Mouse (Mus musculus): ENCODE measurements around the gene Krtap4-9. TPM values are rescaled to one million over a fixed set of nuclear protein-coding genes. Genes with fewer than 3 reads are reported as not detected.
"Not testable (repeated sequence)": the region's sequence is repeated elsewhere in the genome, so short reads cannot be mapped to it uniquely, and the experiment has no call there.

Gene Krtap4-9
- not detected for total RNA-seq (2021)
- long read RNA-seq, experiment 1: 0 reads
- long read RNA-seq, experiment 2: 0 reads

DNA sequence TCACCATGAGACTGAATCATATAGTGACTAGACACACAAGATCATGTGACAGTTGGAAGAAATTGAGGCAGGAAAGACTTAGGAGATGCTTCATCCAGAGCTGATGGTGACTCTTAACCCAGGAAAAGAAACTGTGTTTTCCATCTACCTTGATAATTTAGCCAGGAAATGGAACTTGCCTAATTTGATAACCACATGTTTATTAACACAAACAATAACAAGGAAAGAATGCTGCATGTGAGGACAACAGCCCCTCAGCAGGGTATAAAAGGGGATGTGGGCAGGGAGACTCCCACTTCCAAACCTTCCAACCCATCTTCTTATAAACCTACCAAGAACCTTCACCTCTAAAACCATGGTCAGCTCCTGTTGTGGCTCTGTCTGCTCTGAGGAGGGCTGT, at the start of gene Krtap4-9:
TSS of gene Krtap4-9 (plus strand) at position 301 of the 400 bp plus-strand sequence.
- not testable (repeated sequence) for H3K27ac ChIP-seq; DNase-seq (ENCODE audit: low spot score in 2 of 2); H3K4me3 ChIP-seq

DNA sequence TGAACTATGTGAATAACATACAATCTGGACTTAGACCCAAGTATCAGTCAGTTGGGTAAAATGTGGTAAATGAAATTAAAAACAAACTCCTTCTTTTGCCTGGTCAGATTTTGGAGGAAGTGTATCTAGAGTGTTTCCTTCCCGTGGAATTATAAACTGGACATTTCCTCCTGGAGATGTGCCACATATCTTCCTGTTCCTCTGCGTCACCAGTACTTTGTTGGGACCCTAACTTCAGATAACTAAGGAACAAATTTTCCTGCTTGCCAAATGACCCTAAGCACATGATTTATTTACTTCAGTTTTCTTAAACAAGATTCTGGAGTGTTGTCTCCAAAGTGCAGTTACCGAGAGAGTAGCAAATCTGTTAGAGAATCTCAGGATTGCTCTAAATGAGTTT, 41.0 kb upstream of the Krtap4-9 start:
- Histone ChIP-seq H3K4me3 (no peak overlapping the region), H3K27ac (no peak overlapping the region)
- DNase-seq (ENCODE audit: low spot score in 2 of 2): no peak
- no peak for TF ChIP-seq CTCF (conservative IDR thresholded peaks at IDR 0.05)

DNA sequence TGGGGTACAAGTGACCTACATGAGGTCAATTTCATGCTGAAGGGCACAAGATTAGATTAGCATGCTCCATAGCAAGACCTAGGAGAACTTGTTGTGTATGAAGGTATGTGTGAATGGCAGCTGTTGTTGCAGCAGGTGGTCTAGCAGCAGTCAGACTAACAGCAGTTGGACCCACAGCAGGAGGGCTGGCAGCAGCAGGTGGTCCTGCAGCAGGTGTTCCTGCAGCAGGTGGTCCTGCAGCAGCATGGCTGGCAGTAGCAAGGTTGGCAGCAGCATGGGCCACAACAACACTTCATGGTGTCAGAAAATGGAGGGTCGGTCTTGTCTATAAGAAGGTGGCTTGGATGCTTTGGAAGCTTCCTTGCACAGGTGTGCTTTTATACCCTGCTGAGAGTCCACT, 26.1 kb upstream of the Krtap4-9 start:
- no peak for TF ChIP-seq CTCF (conservative IDR thresholded peaks at IDR 0.05)
- Histone ChIP-seq H3K27ac (no peak overlapping the region), H3K4me3 (no peak overlapping the region)
- no peak for DNase-seq (ENCODE audit: low spot score in 2 of 2)

DNA sequence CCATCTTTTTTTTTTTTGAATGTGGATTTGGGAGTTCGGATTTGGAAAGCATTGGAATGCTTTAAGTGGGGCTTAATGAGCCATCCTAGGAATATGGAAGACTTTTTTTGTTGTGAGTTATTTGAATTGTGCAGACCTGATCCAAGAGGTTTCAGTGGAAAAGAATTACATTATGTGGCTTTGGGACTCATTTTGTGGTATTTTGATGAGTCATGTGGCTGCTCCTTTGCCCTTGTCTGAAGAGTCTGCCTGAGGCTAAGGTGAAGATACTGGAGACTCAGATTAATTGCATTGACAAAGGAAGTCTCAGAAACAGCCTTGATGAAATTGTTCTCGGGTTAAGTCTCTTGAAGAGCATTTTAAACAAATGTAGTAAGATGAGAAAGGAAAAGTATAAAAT, 16.6 kb upstream of the Krtap4-9 start:
- no peak overlapping the region for H3K27ac ChIP-seq
- TF ChIP-seq CTCF (conservative IDR thresholded peaks at IDR 0.05): no peak
- no peak overlapping the region for H3K4me3 ChIP-seq
- no peak for DNase-seq (ENCODE audit: low spot score in 2 of 2)

DNA sequence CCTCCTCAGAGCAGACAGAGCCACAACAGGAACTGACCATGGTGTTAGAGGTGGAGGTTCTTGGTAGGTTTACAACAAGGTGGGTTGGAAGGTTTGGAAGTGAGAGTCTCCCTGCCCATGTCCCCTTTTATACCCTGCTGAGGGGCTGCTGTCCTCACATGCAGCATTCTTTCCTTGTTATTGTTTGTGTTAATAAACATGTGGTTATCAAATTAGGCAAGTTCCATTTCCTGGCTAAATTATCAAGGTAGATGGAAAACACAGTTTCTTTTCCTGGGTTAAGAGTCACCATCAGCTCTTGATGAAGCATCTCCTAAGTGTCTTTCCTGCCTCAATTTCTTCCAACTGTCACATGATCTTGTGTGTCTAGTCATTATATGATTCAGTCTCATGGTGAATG, 12.2 kb upstream of the Krtap4-9 start, which contains the start of gene Gm11595:
TSS of gene Gm11595 (minus strand) at position 101 of the 400 bp plus-strand sequence.
- not testable (repeated sequence) for DNase-seq (ENCODE audit: low spot score in 2 of 2); H3K4me3 ChIP-seq

DNA sequence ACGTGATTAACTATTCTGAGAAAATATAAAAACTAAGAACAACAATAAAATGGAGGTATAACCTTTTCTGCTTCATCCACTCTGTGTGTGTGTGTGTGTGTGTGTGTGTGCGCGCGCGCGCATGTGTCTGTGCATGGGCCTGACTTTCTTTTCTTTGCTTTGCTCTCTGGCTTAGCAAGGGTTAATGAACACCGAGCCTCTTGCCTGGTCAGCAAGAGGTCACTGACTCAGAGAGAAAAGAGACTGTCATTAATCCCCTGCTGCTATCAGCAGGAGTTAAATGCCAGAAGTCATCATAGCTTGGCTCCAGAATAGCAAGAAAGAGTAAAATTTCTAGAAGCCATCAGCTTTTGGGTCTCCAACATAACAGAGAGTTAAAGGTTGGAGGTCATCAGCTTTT, 6.6 kb upstream of the Krtap4-9 start:
- H3K27ac ChIP-seq: no peak overlapping the region
- H3K4me3 ChIP-seq: no peak overlapping the region
- no peak for DNase-seq (ENCODE audit: low spot score in 2 of 2)
- no peak for TF ChIP-seq CTCF (conservative IDR thresholded peaks at IDR 0.05)

More for the DNA sequence above, 12.2 kb upstream of the Krtap4-9 start, which contains the start of gene Gm11595:
- not testable (repeated sequence) for H3K27ac ChIP-seq

DNA sequence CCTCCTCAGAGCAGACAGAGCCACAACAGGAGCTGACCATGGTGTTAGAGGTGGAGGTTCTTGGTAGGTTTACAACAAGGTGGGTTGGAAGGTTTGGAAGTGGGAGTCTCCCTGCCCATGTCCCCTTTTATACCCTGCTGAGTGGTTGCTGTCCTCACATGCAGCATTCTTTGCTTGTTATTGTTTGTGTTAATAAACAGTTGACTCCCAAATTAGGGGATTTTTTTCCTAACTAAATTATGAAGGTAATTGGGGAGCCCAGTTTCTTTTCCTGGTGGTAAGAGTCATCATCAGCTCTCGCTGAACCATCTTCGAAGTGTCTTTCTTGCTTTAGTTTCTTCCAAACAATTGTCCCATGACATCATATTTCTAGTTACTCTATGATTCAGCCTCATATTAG, 4.4 kb upstream of the Krtap4-9 start, which contains the start of gene Krtap4-8:
TSS of gene Krtap4-8 (minus strand) at position 101 of the 400 bp plus-strand sequence.
- Histone ChIP-seq H3K4me3 (no peak within 1 kb of the TSS), H3K27ac (no peak within 1 kb of the TSS)
- DNase-seq (ENCODE audit: low spot score in 2 of 2): no peak
- no peak for TF ChIP-seq CTCF (conservative IDR thresholded peaks at IDR 0.05)

DNA sequence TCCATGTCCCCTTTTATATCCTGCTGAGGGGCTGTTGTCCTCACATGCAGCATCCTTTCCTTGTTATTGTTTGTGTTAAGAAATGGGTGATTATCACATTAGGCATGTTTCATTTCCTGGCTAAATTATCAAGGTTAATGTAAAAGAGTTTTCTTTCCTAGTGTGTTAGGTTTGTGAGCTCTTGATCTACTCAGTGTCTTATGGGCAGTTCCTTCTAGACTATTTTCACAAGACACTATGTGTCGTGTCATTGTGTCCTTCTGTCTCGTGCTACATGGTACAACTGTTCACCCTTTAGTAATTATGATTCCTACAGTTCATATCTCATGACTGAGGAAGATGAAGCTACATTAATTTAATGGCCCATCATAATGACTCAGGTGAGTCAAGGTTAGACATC, 8.4 kb downstream of the Krtap4-9 start, which contains the start of gene Gm11596:
TSS of gene Gm11596 (minus strand) at position 101 of the 400 bp plus-strand sequence.
- no peak for TF ChIP-seq CTCF (conservative IDR thresholded peaks at IDR 0.05)
- Histone ChIP-seq H3K4me3 (no peak within 1 kb of the TSS), H3K27ac (no peak within 1 kb of the TSS)
- DNase-seq (ENCODE audit: low spot score in 2 of 2): no peak

DNA sequence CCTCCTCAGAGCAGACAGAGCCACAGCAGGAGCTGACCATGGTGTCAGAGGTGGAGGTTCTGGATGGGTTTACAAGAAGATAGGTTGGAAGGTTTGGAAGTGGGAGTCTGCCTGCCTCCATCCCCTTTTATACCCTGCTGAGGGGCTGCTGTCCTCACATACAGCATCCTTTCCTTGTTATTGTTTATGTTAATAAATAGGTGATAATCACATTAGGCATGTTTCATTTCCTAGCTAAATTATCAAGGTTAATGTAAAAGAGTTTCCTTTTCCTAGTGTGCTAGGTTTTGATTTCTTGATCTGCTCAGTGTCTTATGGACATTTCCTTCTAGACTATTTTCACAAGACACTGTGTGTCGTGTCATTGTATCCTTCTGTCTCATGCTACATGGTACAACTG, 13.8 kb downstream of the Krtap4-9 start, which contains the start of gene Gm11569:
TSS of gene Gm11569 (minus strand) at position 101 of the 400 bp plus-strand sequence.
- not testable (repeated sequence) for DNase-seq (ENCODE audit: low spot score in 2 of 2); H3K27ac ChIP-seq; H3K4me3 ChIP-seq

DNA sequence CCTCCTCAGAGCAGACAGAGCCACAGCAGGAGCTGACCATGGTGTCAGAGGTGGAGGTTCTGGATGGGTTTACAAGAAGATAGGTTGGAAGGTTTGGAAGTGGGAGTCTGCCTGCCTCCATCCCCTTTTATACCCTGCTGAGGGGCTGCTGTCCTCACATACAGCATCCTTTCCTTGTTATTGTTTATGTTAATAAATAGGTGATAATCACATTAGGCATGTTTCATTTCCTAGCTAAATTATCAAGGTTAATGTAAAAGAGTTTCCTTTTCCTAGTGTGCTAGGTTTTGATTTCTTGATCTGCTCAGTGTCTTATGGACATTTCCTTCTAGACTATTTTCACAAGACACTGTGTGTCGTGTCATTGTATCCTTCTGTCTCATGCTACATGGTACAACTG, 19.3 kb downstream of the Krtap4-9 start, which contains the start of gene Gm11554:
TSS of gene Gm11554 (minus strand) at position 101 of the 400 bp plus-strand sequence.
- not testable (repeated sequence) for H3K27ac ChIP-seq; DNase-seq (ENCODE audit: low spot score in 2 of 2); H3K4me3 ChIP-seq

DNA sequence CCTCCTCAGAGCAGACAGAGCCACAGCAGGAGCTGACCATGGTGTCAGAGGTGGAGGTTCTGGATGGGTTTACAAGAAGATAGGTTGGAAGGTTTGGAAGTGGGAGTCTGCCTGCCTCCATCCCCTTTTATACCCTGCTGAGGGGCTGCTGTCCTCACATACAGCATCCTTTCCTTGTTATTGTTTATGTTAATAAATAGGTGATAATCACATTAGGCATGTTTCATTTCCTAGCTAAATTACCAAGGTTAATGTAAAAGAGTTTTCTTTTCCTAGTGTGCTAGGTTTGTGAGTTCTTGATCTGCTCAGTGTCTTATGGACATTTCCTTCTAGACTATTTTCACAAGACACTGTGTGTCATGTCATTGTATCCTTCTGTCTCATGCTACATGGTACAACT, 24.8 kb downstream of the Krtap4-9 start, which contains the start of gene Krtap4-13:
TSS of gene Krtap4-13 (minus strand) at position 101 of the 400 bp plus-strand sequence.
- not testable (repeated sequence) for H3K27ac ChIP-seq; H3K4me3 ChIP-seq; DNase-seq (ENCODE audit: low spot score in 2 of 2)

DNA sequence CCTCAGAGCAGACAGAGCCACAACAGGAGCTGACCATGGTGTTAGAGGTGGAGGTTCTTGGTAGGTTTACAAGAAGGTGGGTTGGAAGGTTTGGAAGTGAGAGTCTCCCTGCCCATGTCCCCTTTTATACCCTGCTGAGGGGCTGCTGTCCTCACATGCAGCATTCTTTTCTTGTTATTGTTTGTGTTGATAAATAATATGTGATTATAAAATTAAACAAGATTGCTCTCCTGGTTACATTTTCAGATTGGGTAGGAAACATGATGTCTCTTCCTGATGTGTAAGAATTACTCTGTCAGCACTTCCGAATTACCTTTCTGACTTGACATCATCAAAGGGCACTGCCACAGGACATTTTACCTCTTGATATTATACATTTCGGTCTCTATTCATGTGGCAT, 30.6 kb downstream of the Krtap4-9 start, which contains the start of gene Gm11564:
TSS of gene Gm11564 (minus strand) at position 101 of the 400 bp plus-strand sequence.
- not testable (repeated sequence) for H3K4me3 ChIP-seq; DNase-seq (ENCODE audit: low spot score in 2 of 2); H3K27ac ChIP-seq

Other genes with a start within 250 kb of the Krtap4-9 start
- gene Krt40, start 242.0 kb upstream of the Krtap4-9 start, total RNA-seq (2021): not detected
- gene Krtap3-3, start 234.3 kb upstream of the Krtap4-9 start, total RNA-seq (2021): not detected
- gene Krtap3-2, start 228.3 kb upstream of the Krtap4-9 start, total RNA-seq (2021): not detected
- gene Gm11939, start 225.7 kb upstream of the Krtap4-9 start, total RNA-seq (2021): not detected
- not detected for gene Krtap3-1, start 218.6 kb upstream of the Krtap4-9 start, total RNA-seq (2021)
- gene Krtap1-5, start 204.2 kb upstream of the Krtap4-9 start, total RNA-seq (2021): not detected
- not detected for gene Krtap1-4, start 201.5 kb upstream of the Krtap4-9 start, total RNA-seq (2021)
- gene Krtap1-3, start 193.9 kb upstream of the Krtap4-9 start, total RNA-seq (2021): not detected
- gene Krtap9-3, start 187.1 kb upstream of the Krtap4-9 start, total RNA-seq (2021): not detected
- gene Gm11938, start 181.9 kb upstream of the Krtap4-9 start, total RNA-seq (2021): not detected
- not detected for gene Gm11937, start 175.0 kb upstream of the Krtap4-9 start, total RNA-seq (2021)
- gene Krtap2-4, start 170.4 kb upstream of the Krtap4-9 start, total RNA-seq (2021): not detected
- not detected for gene Gm11562, start 164.8 kb upstream of the Krtap4-9 start, total RNA-seq (2021)
- gene Krtap4-1, start 157.0 kb upstream of the Krtap4-9 start, total RNA-seq (2021): not detected
- gene Krtap4-2, start 150.1 kb upstream of the Krtap4-9 start, total RNA-seq (2021): not detected
- not detected for gene Krtap4-7, start 141.1 kb upstream of the Krtap4-9 start, total RNA-seq (2021)
- not detected for gene Gm11555, start 135.0 kb upstream of the Krtap4-9 start, total RNA-seq (2021)
- not detected for gene Gm11563, start 126.2 kb upstream of the Krtap4-9 start, total RNA-seq (2021)
- not detected for gene Krtap4-6, start 119.2 kb upstream of the Krtap4-9 start, total RNA-seq (2021)
- not detected for gene Gm14190, start 94.5 kb upstream of the Krtap4-9 start, total RNA-seq (2021)
- not detected for gene Gm14180, start 50.9 kb upstream of the Krtap4-9 start, total RNA-seq (2021)
- gene Gm11595, start 12.3 kb upstream of the Krtap4-9 start, total RNA-seq (2021): not detected
- gene Krtap4-8, start 4.5 kb upstream of the Krtap4-9 start, total RNA-seq (2021): not detected
- not detected for gene Gm11596, start 8.3 kb downstream of the Krtap4-9 start, total RNA-seq (2021)
- not detected for gene Gm11569, start 13.7 kb downstream of the Krtap4-9 start, total RNA-seq (2021)
- not detected for gene Gm11554, start 19.2 kb downstream of the Krtap4-9 start, total RNA-seq (2021)
- not detected for gene Krtap4-13, start 24.7 kb downstream of the Krtap4-9 start, total RNA-seq (2021)
- gene Gm11564, start 30.5 kb downstream of the Krtap4-9 start, total RNA-seq (2021): not detected
- not detected for gene 2300003K06Rik, start 52.9 kb downstream of the Krtap4-9 start, total RNA-seq (2021)
- gene Krtap4-16, start 66.4 kb downstream of the Krtap4-9 start, total RNA-seq (2021): not detected
- not detected for gene Gm11568, start 72.7 kb downstream of the Krtap4-9 start, total RNA-seq (2021)
- not detected for gene Gm11559, start 79.3 kb downstream of the Krtap4-9 start, total RNA-seq (2021)
- not detected for gene Krtap9-1, start 88.2 kb downstream of the Krtap4-9 start, total RNA-seq (2021)
- not detected for gene Gm11567, start 94.0 kb downstream of the Krtap4-9 start, total RNA-seq (2021)
- not detected for gene Krtap31-1, start 122.7 kb downstream of the Krtap4-9 start, total RNA-seq (2021)
- not detected for gene Gm11565, start 129.6 kb downstream of the Krtap4-9 start, total RNA-seq (2021)
- not detected for gene Krtap31-2, start 151.1 kb downstream of the Krtap4-9 start, total RNA-seq (2021)
- gene Krtap9-5, start 163.3 kb downstream of the Krtap4-9 start, total RNA-seq (2021): not detected
- not detected for gene Krtap29-1, start 193.9 kb downstream of the Krtap4-9 start, total RNA-seq (2021)
- gene Krtap16-1, start 201.4 kb downstream of the Krtap4-9 start, total RNA-seq (2021): not detected
- gene Krtap17-1, start 208.8 kb downstream of the Krtap4-9 start, total RNA-seq (2021): not detected
- not detected for gene Krt33a, start 231.0 kb downstream of the Krtap4-9 start, total RNA-seq (2021)
- not detected for gene Krt33b, start 244.7 kb downstream of the Krtap4-9 start, total RNA-seq (2021)